Mouse (Mus musculus): ENCODE data around the gene Zbtb16.

GRCm38 (mm10) chr9:48819695-48820094 is 16.3 kb downstream of the Zbtb16 start:
- TF ChIP-seq HCFC1 (IDR thresholded peaks at IDR 0.05; ENCODE audit: borderline replicate concordance, insufficient read depth, low read length) (no peak), MAFK (IDR thresholded peaks at IDR 0.05; ENCODE audit: insufficient read depth, low read depth, low read length) (no peak), ZNF384 (IDR thresholded peaks at IDR 0.05; ENCODE audit: low read depth, low read length) (no peak)
